Mouse (Mus musculus): Measurements from ENCODE around the gene Hacd4.

The Hacd4 gene

DNA sequence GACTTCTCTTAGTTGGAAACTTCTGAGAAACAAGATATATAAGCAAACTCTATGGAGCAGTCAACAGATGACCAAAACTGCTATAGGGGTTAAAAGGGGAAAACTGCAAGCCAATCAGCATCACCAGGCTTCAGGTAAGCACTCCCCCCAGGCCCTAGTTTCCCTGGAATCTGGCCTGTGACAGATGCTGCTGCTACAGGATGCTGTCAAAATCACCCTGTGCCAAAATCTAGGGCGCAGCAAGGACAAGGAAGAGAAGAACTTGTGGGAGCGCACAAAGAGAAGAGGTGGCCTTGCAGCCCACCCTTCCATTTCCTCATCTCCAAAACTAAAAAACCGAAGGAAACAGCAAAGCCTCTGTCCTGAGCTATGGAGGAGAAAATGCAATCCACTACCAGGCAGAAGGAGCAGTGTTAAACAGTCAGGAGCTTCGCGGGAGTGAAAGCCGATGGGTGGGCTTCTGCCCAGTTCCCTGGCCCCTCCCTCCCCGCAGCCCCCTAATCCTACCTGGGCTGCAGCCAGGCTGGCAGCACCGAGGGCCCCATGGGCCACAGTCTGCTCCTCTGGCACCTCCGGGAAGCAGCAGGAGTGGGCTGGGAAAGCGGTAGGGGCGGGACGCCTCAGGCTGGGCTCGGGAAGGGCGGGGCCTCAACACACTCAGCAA lies at the start of gene Hacd4:
Hacd4 (minus strand) TSS at position 603 of the 664 bp plus-strand sequence.
- no peak for DNase-seq (ENCODE audit: low read depth in 1 of 2, low spot score in 2 of 2)

DNA sequence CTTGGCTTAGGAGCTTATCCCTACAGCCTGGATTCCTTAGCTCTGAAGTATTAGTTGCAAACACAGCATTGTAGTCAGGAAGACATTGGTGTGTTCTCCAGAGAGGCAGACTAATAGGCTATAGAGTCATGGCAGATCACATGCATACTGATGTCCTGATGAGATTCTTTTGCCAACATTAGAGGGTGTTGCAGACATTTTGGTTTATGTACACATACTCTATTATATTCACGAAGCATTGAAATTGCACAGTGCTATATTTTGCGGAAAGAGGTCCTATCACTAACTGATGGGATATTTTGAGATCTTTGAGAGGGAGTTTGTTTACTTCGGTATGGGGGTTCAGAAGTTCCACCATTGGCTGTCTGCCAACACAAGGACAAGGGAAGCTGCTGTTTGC lies 49.4 kb upstream of the Hacd4 start:
- DNase-seq (ENCODE audit: low read depth in 1 of 2, low spot score in 2 of 2): no peak

DNA sequence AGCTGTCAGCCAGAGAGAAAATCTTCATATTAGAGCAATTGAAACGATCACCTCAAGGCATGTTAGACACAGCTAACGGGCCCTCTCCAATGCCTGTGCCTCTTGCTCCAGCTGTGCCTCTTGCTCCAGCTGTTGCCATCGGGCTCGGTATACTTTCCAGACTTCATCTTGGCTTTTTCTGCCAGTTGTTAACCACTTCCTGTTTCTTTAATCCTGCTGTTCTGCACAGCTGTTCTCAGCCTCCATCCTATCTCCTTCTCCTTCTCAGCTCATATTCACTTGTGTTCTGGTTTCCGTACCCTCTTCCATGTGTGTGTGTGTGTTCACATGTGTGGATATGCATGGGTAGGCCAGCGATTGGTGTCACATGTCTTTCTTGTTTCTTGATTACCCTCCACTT lies 41.4 kb upstream of the Hacd4 start:
- no peak for DNase-seq (ENCODE audit: low read depth in 1 of 2, low spot score in 2 of 2)

DNA sequence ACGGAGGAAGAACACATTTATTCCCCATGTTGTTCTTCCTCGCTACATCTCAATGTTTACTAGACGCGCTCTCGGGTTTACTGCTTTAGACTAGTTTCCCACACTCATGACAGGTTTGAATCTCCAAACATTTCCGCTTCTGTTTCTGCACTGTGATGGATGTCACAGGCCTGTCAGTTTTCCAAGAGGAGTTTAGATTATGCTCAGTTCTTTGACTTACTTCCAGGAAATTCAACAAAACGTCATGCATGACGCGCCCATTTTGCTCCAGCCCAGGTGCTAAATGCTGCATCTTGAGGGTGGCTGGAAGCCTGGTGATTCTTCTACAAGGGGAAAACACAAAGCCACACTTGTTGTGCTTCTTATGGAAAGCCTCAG lies 40.1 kb upstream of the Hacd4 start:
- DNase-seq (ENCODE audit: low read depth in 1 of 2, low spot score in 2 of 2): no peak

DNA sequence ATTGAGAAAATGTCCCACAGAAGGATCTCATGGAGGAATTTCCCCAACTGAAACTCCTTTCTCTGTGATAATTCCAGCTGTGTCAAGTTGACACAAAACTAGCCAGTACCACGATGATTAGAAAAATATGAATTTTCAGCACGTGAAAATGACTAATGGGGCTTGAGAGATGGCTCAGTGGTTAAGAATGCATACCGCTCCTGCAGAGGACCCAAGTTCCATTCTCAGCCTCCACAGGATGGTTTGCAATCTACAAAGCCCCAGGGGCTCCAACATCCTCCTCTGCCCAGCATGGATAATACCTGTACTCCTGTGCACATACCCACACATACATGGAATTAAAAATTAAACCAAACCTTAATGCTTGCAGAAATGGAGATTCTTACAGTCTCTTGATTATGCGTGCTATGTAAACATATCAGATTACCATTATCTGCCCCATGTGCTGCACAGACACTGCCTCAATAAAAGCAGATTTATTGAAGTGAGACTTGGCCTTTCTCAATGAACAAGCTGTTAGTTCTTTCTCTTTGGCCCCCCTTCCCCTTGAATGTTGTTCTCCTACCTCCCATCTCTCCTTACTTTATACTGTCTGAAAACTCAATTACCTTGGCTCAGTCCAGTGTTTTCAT lies 39.6 kb upstream of the Hacd4 start:
- no peak for DNase-seq (ENCODE audit: low read depth in 1 of 2, low spot score in 2 of 2)

DNA sequence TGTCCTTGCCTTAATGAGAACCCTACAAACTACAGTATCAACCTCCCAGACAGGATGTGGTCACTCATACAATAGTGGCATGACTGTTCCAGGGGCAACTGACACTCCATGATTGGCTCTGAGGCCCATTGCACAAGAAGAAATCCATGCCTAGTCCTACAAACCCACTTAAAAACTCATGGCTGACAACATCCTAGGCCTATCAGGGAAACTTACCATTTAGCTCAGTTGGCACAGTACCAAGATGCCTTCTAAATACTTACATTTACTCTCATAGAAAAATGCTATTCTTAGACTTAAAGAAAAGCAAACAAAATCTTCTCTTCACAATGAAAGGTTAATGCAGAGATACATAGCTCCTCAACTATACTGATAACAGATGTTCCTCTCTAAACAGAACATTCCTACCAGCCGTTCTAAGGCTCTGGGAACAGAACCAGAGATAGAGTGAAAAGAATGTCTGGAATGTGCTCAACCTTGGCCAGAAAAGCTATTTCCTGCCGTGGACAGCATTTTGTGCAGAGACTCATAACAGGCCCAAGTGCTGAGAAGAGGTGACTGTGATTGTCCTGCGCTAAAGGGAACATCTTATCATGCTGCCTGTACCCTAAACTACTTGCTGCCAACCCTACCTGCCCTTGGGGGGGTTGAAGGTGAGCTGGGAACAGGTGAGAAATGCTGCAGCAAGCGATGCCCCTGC lies 37.9 kb upstream of the Hacd4 start:
- no peak for DNase-seq (ENCODE audit: low read depth in 1 of 2, low spot score in 2 of 2)

DNA sequence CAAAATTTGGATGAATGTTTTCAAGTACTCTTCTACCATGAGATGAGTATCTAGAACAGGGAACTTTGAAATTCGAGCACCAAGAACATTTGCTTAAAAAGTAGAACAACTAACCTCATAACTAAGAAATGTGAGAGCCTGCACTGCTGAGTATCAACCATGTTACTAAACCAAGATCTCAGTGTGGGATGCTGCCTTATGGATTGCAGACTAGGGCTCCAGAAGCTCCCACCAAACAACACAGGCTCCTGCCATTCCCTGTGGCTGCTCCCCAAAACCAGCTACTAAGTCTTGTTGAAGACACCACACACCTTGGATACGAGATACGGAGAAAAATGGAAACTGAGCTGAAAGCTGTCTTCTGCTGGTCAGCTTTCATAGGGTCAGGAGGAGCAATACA lies 37.4 kb upstream of the Hacd4 start:
- DNase-seq (ENCODE audit: low read depth in 1 of 2, low spot score in 2 of 2): no peak

DNA sequence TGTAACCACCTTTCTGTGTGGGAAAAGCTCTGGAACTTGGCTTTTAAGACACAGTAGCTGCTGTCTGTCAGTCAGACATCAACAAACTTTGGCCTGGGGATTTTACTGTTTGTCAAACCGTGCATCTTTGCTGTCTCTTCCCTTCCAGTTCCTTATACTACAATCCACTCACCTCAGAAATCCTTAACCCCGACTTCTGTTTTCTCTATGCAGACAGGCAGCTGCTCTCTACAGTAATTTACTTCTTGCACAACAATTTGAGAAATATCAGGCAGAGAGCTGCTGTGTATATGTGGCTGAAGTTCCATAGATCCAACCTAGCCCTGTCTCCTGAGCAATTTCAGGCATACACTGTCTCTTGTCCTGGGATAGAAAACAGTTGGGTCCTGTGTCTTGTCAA lies 32.8 kb upstream of the Hacd4 start:
- no peak for DNase-seq (ENCODE audit: low read depth in 1 of 2, low spot score in 2 of 2)

DNA sequence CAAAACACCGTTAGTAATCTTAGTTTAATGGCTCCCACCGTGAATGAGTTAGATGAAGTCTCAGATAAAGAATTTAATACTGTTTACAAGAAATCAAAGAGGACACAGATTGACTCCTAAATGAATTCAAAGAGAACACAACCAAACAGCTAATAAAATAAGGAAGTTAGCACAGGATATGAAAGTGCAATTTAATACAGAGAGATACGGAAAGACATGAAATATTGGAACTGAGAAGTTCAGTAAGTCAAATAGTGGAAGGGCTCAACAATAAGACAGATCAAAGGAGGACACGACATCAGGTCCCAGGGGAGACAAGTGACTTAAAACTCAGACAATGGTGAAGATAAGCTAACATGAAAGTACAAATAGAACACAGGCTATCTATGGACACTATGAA lies 25.8 kb upstream of the Hacd4 start:
- no peak for DNase-seq (ENCODE audit: low read depth in 1 of 2, low spot score in 2 of 2)

DNA sequence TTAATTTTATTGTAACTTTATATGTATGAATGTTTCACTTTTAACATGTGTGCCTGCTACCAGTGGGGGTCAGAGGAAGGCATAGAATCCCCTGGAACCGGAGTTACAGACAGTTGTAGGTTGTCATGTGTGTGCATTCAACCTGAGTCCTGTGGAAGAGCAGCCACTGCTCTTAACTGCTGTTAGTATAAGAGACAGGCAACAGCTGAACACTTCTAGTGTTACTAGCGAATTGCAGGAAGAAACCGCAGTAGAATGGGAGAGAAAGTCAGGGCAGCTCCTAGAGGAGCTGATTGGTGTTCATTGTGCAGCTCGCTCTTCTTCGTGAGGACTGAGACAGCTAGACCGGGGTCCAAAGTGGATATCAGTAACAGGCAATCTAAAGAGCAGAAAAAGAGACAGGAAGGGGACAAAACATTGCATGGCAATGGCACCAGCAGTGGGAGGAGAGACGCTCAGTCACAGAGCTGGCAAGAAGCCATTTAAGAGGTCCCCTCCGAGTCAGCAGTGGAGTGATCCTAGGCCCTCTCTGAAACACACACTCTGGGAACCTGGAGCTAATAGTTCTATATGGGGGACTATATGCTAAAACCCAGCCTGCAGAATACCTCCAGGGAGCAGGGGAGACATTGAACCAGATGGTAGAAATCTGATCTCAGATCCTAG lies 24.4 kb upstream of the Hacd4 start:
- no peak for DNase-seq (ENCODE audit: low read depth in 1 of 2, low spot score in 2 of 2)

DNA sequence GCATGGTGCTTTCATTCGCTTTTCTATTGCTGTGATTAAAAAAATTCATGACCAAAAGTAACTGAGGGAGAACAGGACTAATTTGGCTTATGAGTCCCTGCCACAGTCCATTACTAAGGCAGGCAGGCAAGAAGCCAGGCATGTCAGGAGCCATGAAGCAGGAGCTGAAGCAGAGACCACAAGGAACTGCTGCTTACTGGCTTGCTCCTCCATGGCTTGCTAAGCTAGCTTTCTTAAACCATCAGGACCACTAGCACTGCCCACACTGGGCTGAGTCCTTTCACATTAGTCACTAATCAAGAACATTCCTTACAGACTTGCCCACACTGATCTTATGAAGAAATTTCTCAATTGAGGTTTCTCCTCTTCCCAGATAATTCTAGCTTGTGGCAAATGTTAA lies 23.8 kb upstream of the Hacd4 start:
- no peak for DNase-seq (ENCODE audit: low read depth in 1 of 2, low spot score in 2 of 2)

DNA sequence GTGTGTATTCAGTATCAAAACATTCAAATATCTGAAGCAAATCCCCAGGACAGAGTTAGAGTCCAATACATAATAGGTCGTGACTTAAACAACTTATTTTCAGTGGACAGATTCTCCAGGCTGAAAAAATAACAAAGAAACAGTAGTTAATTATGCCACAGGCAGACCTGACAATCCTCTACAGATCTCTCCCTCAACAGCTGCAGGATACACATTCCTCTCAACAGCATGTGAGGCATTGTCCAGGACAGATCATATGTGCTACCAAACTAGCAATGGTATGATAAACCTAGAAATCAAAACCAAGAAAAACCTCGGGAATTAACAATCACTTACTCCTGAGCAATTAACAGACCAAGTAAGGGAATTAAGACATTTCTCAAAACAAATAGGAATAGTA lies 22.6 kb upstream of the Hacd4 start:
- no peak for DNase-seq (ENCODE audit: low read depth in 1 of 2, low spot score in 2 of 2)

DNA sequence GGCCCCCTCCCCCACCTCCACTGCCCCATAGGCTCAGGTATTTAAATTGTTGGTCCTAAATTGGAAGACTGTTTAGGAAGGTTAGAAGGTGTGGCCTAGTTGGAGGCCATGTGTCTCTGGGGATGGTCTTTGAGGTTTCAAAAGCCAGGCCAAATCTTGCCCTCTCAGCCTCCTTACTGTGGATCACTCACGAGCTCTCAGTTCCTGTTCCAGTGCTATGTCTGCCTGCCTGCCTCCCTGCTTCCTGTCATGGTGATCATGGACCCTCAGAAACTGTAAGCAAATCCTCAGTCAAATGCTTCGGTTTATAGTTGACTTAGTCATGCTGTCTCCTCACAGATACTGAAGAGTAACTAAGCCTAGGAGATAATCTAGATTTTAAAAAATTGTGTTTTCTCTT lies 19.9 kb upstream of the Hacd4 start:
- DNase-seq (ENCODE audit: low read depth in 1 of 2, low spot score in 2 of 2): no peak

DNA sequence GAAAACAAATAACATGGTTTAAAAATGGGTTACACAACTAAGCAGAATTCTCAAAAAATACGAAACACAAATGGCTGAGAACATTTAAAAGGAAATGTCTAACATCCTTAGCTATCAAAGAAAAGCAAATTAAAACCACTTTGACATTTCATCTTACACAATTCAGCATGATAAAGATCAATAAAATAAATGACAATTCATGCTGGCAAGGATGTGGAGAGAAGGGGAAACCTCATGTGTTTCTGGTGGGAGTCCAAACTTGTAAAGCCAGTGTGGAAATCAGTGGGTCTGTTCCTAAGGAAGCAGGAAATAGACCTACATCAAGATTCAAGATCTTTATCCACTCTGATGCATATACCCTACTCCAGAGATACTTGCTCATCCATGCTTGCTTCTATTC lies 19.4 kb upstream of the Hacd4 start:
- no peak for DNase-seq (ENCODE audit: low read depth in 1 of 2, low spot score in 2 of 2)

DNA sequence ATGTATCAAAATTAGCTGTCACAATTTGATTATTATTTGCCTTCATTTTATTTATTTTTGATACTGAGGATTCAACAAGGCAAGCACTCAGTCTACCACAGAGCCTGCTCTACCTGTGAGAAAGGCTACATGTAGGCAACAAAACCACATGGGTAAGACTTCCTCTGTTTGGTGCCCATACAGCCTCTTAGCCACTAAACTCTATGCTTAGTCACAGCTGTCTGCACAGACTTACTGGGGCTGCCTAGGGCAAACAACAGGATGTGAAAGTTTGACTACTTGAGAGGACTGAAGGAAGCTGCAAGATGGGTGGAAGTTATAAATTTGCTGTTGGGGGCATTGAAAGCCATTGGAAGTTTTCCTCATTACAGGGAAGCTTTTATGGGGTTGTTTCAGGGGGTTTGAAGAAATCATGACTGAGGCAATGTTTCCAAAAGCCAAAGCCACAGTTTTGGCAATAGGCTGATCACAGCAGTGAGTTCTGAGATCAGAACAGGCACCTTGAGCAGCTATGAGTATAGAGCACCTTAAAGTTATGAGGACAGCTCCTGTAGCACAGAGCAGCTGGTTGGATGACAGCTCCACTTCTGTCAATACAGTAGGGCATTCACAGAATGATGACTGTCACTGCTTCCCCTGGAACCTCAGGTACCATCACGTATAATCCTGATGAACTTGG lies 11.5 kb upstream of the Hacd4 start:
- DNase-seq (ENCODE audit: low read depth in 1 of 2, low spot score in 2 of 2): no peak

DNA sequence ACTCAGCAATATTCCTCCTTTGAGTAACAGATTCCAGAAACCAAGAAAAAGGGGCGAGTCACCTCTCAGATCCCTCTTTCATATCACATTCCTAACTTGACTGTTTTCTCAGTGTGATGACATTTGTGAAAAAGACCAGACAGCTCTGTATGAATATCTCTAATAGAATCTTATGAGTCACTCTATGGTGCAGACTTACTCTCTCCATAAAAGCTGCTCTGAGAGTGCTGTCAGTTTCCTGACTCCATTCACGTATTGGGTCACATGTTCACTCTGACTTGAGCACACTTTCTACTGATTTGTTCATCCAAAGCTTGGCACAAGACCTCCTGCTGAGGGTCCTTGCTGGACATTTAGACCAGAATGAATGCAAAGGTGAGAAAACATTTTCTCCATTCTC lies 10.2 kb upstream of the Hacd4 start:
- no peak for DNase-seq (ENCODE audit: low read depth in 1 of 2, low spot score in 2 of 2)

DNA sequence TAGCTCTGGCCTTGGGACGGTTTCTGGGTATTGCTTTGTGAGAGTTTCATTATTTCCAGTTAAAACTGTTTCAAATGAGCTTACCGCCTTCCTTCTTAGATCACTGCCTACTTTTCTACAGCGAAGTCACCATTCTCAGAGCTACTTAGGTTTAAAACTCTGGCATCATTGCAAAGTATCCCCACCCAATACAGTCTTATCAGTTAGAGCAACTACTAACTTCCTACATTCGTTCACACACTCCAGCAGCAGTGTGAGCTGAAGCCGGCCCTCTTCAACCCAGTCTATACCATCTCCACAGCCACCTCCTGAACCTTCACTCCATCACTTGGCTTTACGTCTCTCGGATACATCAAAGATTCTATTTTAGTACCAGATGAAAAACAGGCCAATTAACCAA lies 2.1 kb upstream of the Hacd4 start:
- no peak for DNase-seq (ENCODE audit: low read depth in 1 of 2, low spot score in 2 of 2)

DNA sequence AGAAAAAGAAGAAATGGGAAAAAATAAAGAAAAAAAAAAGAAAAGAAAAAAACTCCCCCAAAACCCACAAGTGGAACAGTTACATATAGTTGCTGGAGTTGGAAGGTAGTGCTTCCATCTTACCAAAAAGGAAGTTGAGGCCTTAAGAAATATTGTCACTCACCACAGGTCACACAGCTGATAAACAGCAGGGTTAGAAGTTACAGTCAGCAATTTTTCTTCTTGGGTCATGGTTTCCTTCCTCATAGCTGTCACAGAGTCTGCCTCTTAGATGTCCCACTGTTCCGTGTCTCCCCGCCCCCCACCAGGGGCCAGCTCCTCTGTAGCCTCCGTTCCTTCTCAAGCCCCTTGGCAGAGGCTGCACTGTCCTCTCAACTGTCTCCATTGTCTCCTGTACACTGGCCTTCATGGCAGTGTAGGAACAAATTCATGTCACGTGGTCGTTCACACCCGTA lies 968 bp upstream of the Hacd4 start:
- no peak for DNase-seq (ENCODE audit: low read depth in 1 of 2, low spot score in 2 of 2)

DNA sequence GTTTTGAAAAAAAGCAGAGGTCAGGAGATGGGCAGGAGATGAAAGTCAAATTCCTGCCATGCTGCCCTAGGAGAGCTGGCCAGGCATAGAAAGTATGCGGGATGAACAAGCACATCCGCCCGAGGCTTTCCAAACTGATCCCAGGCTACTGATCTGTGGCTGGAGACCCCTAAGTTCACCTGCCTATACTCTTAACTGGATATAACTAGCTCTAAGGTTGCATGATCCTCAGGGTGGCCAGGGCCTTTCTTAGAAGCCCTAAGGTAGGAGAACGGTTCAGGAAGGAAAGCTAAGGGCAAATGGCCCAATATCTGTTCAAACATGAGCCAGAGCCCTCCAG lies 232 bp upstream of the Hacd4 start:
- no peak for DNase-seq (ENCODE audit: low read depth in 1 of 2, low spot score in 2 of 2)

DNA sequence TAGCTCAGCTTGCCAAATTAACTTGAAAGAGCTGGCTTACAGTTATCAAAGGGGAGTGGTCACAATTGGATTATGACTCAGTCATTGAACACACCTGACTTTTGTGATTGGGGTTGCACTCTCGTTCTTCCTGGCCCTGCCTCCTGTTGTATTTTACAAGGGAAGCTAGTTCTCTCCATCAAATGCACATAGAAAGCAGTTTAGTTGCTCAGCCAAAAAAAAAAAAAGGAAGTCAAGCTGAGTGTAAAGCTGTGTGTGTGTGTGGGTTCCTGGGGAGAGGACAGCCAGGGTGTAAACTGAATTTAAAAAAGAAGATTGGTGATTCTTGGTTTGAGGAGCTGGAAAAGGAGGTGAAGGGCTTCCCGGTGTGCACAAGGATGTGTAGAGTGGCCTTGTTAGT lies 811 bp downstream of the Hacd4 start:
- DNase-seq (ENCODE audit: low read depth in 1 of 2, low spot score in 2 of 2): no peak

DNA sequence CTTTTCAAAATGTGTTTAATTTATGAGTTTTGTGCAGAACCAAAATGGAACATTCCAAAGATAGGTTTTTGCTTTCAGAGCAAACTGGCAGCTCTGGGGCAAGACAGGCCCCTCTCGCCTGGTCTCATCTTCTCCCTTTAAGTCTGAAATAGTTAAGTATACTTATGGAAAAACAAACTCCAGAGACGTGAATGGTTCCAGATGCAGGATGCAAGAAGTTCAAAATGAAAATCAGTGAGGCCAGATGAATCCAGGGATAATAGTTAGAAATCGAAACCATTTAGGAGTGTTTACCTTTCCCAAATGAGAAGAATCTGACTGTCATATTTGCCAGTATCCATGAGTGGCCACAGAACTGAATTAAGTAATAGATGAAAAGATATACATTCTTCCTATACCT lies 1.6 kb downstream of the Hacd4 start:
- no peak for DNase-seq (ENCODE audit: low read depth in 1 of 2, low spot score in 2 of 2)
